Mouse (Mus musculus) lung, embryonic 16.5 days (tissue): ENCODE results near the gene Sf3b3. TPM values are rescaled to one million over a fixed set of nuclear protein-coding genes. Genes with fewer than 3 reads are reported as not detected.

Experiments
- ATAC-seq: fragments of 200-750 bp; cut with Nextera tagmentation; 2 replicates; pipeline ENCODE4 v1.8.0; 2017; ENCODE audit warnings: low read depth, mild to moderate bottlenecking, moderate library complexity
- H3K27ac ChIP-seq: fragments of 300-500 bp; sonication (generic); 2 replicates; pipeline ENCODE4 v1.5.1; 2014; ENCODE audit warnings: mild to moderate bottlenecking, control low read depth, low read length
- H3K27me3 ChIP-seq: fragments of 300-500 bp; sonication (generic); 2 replicates; pipeline ENCODE4 v1.6.1; 2014; ENCODE audit warnings: low read depth, low read length, mixed read lengths; ENCODE audit not compliant: control insufficient read depth, insufficient read depth
- H3K36me3 ChIP-seq: fragments of 300-500 bp; sonication (generic); 2 replicates; pipeline ENCODE4 v1.6.1; 2014; ENCODE audit warnings: low read length; ENCODE audit not compliant: control insufficient read depth, insufficient read depth
- H3K4me1 ChIP-seq: fragments of 300-500 bp; sonication (generic); replicated peaks from 2 replicates; pipeline ENCODE4 v1.6.1; 2014; ENCODE audit warnings: low read length, mixed read lengths; ENCODE audit not compliant: control insufficient read depth, insufficient read depth
- H3K4me2 ChIP-seq: fragments of 300-500 bp; sonication (generic); 2 replicates; pipeline ENCODE4 v1.6.1; 2014; ENCODE audit warnings: low read depth, low read length, control low read depth
- H3K4me3 ChIP-seq: fragments of 300-500 bp; sonication (generic); 2 replicates; pipeline ENCODE4 v1.5.1; 2014; ENCODE audit warnings: mild to moderate bottlenecking, low read length, control low read depth
- H3K9ac ChIP-seq: fragments of 300-500 bp; sonication (generic); 2 replicates; pipeline ENCODE4 v1.6.1; 2014; ENCODE audit warnings: low read length, control low read depth
- H3K9me3 ChIP-seq: fragments of 300-500 bp; sonication (generic); 2 replicates; pipeline ENCODE4 v1.6.1; 2016; ENCODE audit warnings: low read length; ENCODE audit not compliant: control insufficient read depth
- WGBS: fragments of 180-500 bp; shearing (Covaris S2); extraction: QIAGEN DNeasy Blood & Tissue Kit; methylation state at CpG from one replicate; pipeline ENCODE4 v1.1.7; 2014; 5-methylcytosine and 5-hydroxymethylcytosine counted together
- polyA plus RNA-seq: library from polyadenylated mRNA; unstranded; fragments of >200 nt; fragmentation: Nextera tagmentation; extraction: Ambion mirVana; gene quantifications from 2 replicates; pipeline ENCODE4 v1.2.1, GENCODE M21; 2015

The Sf3b3 gene
- polyA plus RNA-seq, 1 experiment from 2014 or later, result 140 TPM

GRCm38 (mm10) chr8:110828511-110828910, 18.1 kb downstream of the Sf3b3 start:
- no peak for ATAC-seq
- Histone ChIP-seq H3K4me2 (no peak overlapping the region), H3K4me3 (no peak overlapping the region), H3K4me1 (no peaks in the 10 kb centered on the region), H3K36me3 (peaks cover 71% of the 10 kb centered on the region), H3K27ac (no peak overlapping the region), H3K9ac (no peak overlapping the region), H3K9me3 (no peaks in the 10 kb centered on the region), H3K27me3 (no peaks in the 10 kb centered on the region)
- WGBS, result 77% methylated on average over 3 of the region's 3 CpGs

- Histone ChIP-seq H3K9me3 (no peaks in the 10 kb centered on the region), H3K9ac (no peak overlapping the region), H3K36me3 (peaks cover 70% of the 10 kb centered on the region), H3K4me3 (no peak overlapping the region), H3K4me2 (no peak overlapping the region), H3K27me3 (no peaks in the 10 kb centered on the region), H3K27ac (no peak overlapping the region), H3K4me1 (no peaks in the 10 kb centered on the region)
- 80% methylated on average over 1 of the region's 1 CpGs for WGBS
- ATAC-seq, result no peak
Measured at GRCm38 (mm10) chr8:110824861-110825260, 21.7 kb downstream of the Sf3b3 start.

- H3K27ac ChIP-seq, result no peak overlapping the region
- no peak overlapping the region for H3K4me3 ChIP-seq
- no peak overlapping the region for H3K9ac ChIP-seq
- WGBS, result 76% methylated on average over 3 of the region's 3 CpGs
- no peaks in the 10 kb centered on the region for H3K27me3 ChIP-seq
- H3K4me2 ChIP-seq, result no peak overlapping the region
- no peaks in the 10 kb centered on the region for H3K9me3 ChIP-seq
- H3K36me3 ChIP-seq, result peaks cover 74% of the 10 kb centered on the region
- H3K4me1 ChIP-seq, result no peaks in the 10 kb centered on the region
- no peak for ATAC-seq
Measured at GRCm38 (mm10) chr8:110821960-110822359, 24.6 kb downstream of the Sf3b3 start.

- Histone ChIP-seq H3K4me1 (no peaks in the 10 kb centered on the region), H3K9ac (no peak overlapping the region), H3K9me3 (no peaks in the 10 kb centered on the region), H3K27ac (no peak overlapping the region), H3K36me3 (peaks cover 77% of the 10 kb centered on the region), H3K4me2 (no peak overlapping the region), H3K4me3 (no peak overlapping the region), H3K27me3 (no peaks in the 10 kb centered on the region)
- 87% methylated on average over 2 of the region's 2 CpGs for WGBS
- ATAC-seq, result no peak
Measured at GRCm38 (mm10) chr8:110820257-110820656, 26.3 kb downstream of the Sf3b3 start.

GRCm38 (mm10) chr8:110818593-110818992, 28.0 kb downstream of the Sf3b3 start:
- no peak overlapping the region for H3K4me2 ChIP-seq
- no peaks in the 10 kb centered on the region for H3K27me3 ChIP-seq
- no peaks in the 10 kb centered on the region for H3K4me1 ChIP-seq
- H3K4me3 ChIP-seq, result no peak overlapping the region
- H3K9me3 ChIP-seq, result no peaks in the 10 kb centered on the region
- peaks cover 83% of the 10 kb centered on the region for H3K36me3 ChIP-seq
- H3K9ac ChIP-seq, result no peak overlapping the region
- ATAC-seq, result no peak
- no peak overlapping the region for H3K27ac ChIP-seq
- WGBS, result 74% methylated on average over 3 of the region's 3 CpGs

- WGBS, result 94% methylated on average over 1 of the region's 1 CpGs
- Histone ChIP-seq H3K27me3 (no peaks in the 10 kb centered on the region), H3K27ac (no peak overlapping the region)
Measured at GRCm38 (mm10) chr8:110816990-110817389, 29.6 kb downstream of the Sf3b3 start.

GRCm38 (mm10) chr8:110815308-110815707, 31.3 kb downstream of the Sf3b3 start:
- Histone ChIP-seq H3K4me3 (no peak overlapping the region), H3K4me2 (no peak overlapping the region), H3K9me3 (no peaks in the 10 kb centered on the region), H3K4me1 (no peaks in the 10 kb centered on the region), H3K9ac (no peak overlapping the region), H3K27me3 (no peaks in the 10 kb centered on the region), H3K36me3 (peaks cover 90% of the 10 kb centered on the region), H3K27ac (no peak overlapping the region)
- 70% methylated on average over 3 of the region's 3 CpGs for WGBS
- ATAC-seq, result no peak

More at GRCm38 (mm10) chr8:110816990-110817389, 29.6 kb downstream of the Sf3b3 start:
- Histone ChIP-seq H3K9ac (no peak overlapping the region), H3K4me2 (no peak overlapping the region), H3K4me3 (no peak overlapping the region), H3K9me3 (no peaks in the 10 kb centered on the region), H3K36me3 (peaks cover 90% of the 10 kb centered on the region), H3K4me1 (no peaks in the 10 kb centered on the region)
- ATAC-seq, result no peak

GRCm38 (mm10) chr8:110813081-110813812, 33.3 kb downstream of the Sf3b3 start:
- Histone ChIP-seq H3K4me1 (peaks cover 12% of the 10 kb centered on the region), H3K36me3 (peaks cover 83% of the 10 kb centered on the region), H3K27ac (no peak overlapping the region), H3K27me3 (no peaks in the 10 kb centered on the region), H3K9ac (no peak overlapping the region), H3K4me3 (no peak overlapping the region), H3K9me3 (no peaks in the 10 kb centered on the region), H3K4me2 (no peak overlapping the region)
- ATAC-seq, result no peak
- 90% methylated on average over 7 of the region's 7 CpGs for WGBS

- WGBS, result 91% methylated on average over 7 of the region's 7 CpGs
- Histone ChIP-seq H3K36me3 (peaks cover 79% of the 10 kb centered on the region), H3K9ac (no peak overlapping the region), H3K9me3 (no peaks in the 10 kb centered on the region), H3K4me1 (peaks cover 14% of the 10 kb centered on the region), H3K4me3 (no peak overlapping the region), H3K27ac (no peak overlapping the region), H3K27me3 (no peaks in the 10 kb centered on the region), H3K4me2 (no peak overlapping the region)
- no peak for ATAC-seq
Measured at GRCm38 (mm10) chr8:110812349-110813080, 34.1 kb downstream of the Sf3b3 start.
